Mouse (Mus musculus) erythroblast, embryonic 14.5 days (primary cell): ENCODE data around the gene Sbno2.

Experiments
- GATA1 ChIP-seq: IDR thresholded peaks from 2 replicates; pipeline ENCODE4 v1.6.1; 2012; ENCODE audit warnings: low read length, inconsistent platforms, mixed read lengths
- TAL1 ChIP-seq: IDR thresholded peaks from 3 replicates; pipeline ENCODE4 v1.6.1; 2012; ENCODE audit warnings: low read length, inconsistent platforms, mixed read lengths

GRCm38 (mm10) chr10:80133226-80133849 lies 28.0 kb upstream of the Sbno2 start:
- no peak for TF ChIP-seq GATA1
- no peak for TF ChIP-seq TAL1
